Mouse (Mus musculus): ENCODE data around the gene D8Ertd738e. TPM values are rescaled to one million over a fixed set of nuclear protein-coding genes. Genes with fewer than 3 reads are reported as not detected.

The D8Ertd738e gene
- polyA plus RNA-seq, 1 experiment, result 62.9 TPM

- Histone ChIP-seq H3K36me3 (ENCODE audit: control insufficient read depth) (peaks cover 9% of the 10 kb centered on the region), H3K4me1 (ENCODE audit: control insufficient read depth) (peaks cover 30% of the 10 kb centered on the region), H3K27me3 (ENCODE audit: control insufficient read depth) (peaks cover 26% of the 10 kb centered on the region), H3K9me3 (ENCODE audit: control insufficient read depth, low read length) (no peaks in the 10 kb centered on the region), H3K4me3 (replicated peaks) (no peak overlapping the region)
- TF ChIP-seq GATA1 (IDR thresholded peaks at IDR 0.05; ENCODE audit: low read length), result no peak
- no peak for TF ChIP-seq TAL1 (IDR thresholded peaks at IDR 0.05; ENCODE audit: low read length)
Measured at GRCm38 (mm10) chr8:84206666-84207065, 42.9 kb downstream of the D8Ertd738e start.

- Histone ChIP-seq H3K4me1 (ENCODE audit: control insufficient read depth) (peaks cover 46% of the 10 kb centered on the region), H3K27me3 (ENCODE audit: control insufficient read depth) (peaks cover 42% of the 10 kb centered on the region), H3K4me3 (replicated peaks) (no peak overlapping the region), H3K36me3 (ENCODE audit: control insufficient read depth) (peaks cover 3% of the 10 kb centered on the region; the same call in 1 of the 2 replicates), H3K9me3 (ENCODE audit: control insufficient read depth, low read length) (no peaks in the 10 kb centered on the region)
- TF ChIP-seq TAL1 (IDR thresholded peaks at IDR 0.05; ENCODE audit: low read length) (no peak), GATA1 (IDR thresholded peaks at IDR 0.05; ENCODE audit: low read length) (no peak)
Measured at GRCm38 (mm10) chr8:84205073-84205472, 44.4 kb downstream of the D8Ertd738e start.

- Histone ChIP-seq H3K27me3 (ENCODE audit: control insufficient read depth) (peaks cover 48% of the 10 kb centered on the region), H3K4me3 (replicated peaks) (peak overlapping the region; percentile 44), H3K4me1 (ENCODE audit: control insufficient read depth) (peaks cover 54% of the 10 kb centered on the region), H3K9me3 (ENCODE audit: control insufficient read depth, low read length) (no peaks in the 10 kb centered on the region), H3K36me3 (ENCODE audit: control insufficient read depth) (peaks cover 3% of the 10 kb centered on the region; the same call in 1 of the 2 replicates)
- TF ChIP-seq TAL1 (IDR thresholded peaks at IDR 0.05; ENCODE audit: low read length) (no peak), GATA1 (IDR thresholded peaks at IDR 0.05; ENCODE audit: low read length) (no peak)
Measured at GRCm38 (mm10) chr8:84203975-84204772, 45.3 kb downstream of the D8Ertd738e start.

GRCm38 (mm10) chr8:84202938-84203917, 46.3 kb downstream of the D8Ertd738e start:
- no peak for TF ChIP-seq TAL1 (IDR thresholded peaks at IDR 0.05; ENCODE audit: low read length)
- no peak for TF ChIP-seq GATA1 (IDR thresholded peaks at IDR 0.05; ENCODE audit: low read length)
- Histone ChIP-seq H3K4me1 (ENCODE audit: control insufficient read depth) (peaks cover 62% of the 10 kb centered on the region), H3K9me3 (ENCODE audit: control insufficient read depth, low read length) (no peaks in the 10 kb centered on the region), H3K36me3 (ENCODE audit: control insufficient read depth) (no peaks in the 10 kb centered on the region; the same call in 1 of the 2 replicates), H3K27me3 (ENCODE audit: control insufficient read depth) (peaks cover 52% of the 10 kb centered on the region), H3K4me3 (replicated peaks) (peak overlapping the region; percentile 44)

- Histone ChIP-seq H3K4me1 (ENCODE audit: control insufficient read depth) (peaks cover 67% of the 10 kb centered on the region), H3K36me3 (ENCODE audit: control insufficient read depth) (no peaks in the 10 kb centered on the region; the same call in 1 of the 2 replicates), H3K9me3 (ENCODE audit: control insufficient read depth, low read length) (no peaks in the 10 kb centered on the region), H3K27me3 (ENCODE audit: control insufficient read depth) (peaks cover 60% of the 10 kb centered on the region), H3K4me3 (replicated peaks) (peak overlapping the region; percentile 28)
- no peak for TF ChIP-seq GATA1 (IDR thresholded peaks at IDR 0.05; ENCODE audit: low read length)
- no peak for TF ChIP-seq TAL1 (IDR thresholded peaks at IDR 0.05; ENCODE audit: low read length)
Measured at GRCm38 (mm10) chr8:84202466-84202865, 47.1 kb downstream of the D8Ertd738e start.

- peaks cover 64% of the 10 kb centered on the region for H3K27me3 ChIP-seq (ENCODE audit: control insufficient read depth)
Measured at GRCm38 (mm10) chr8:84201545-84202245, 47.8 kb downstream of the D8Ertd738e start.

GRCm38 (mm10) chr8:84200652-84201544, 48.6 kb downstream of the D8Ertd738e start:
- peak overlapping the region; percentile 61 for H3K4me3 ChIP-seq (replicated peaks)
- peaks cover 64% of the 10 kb centered on the region for H3K27me3 ChIP-seq (ENCODE audit: control insufficient read depth)
- no peaks in the 10 kb centered on the region for H3K9me3 ChIP-seq (ENCODE audit: control insufficient read depth, low read length)
- no peaks in the 10 kb centered on the region; the same call in 1 of the 2 replicates for H3K36me3 ChIP-seq (ENCODE audit: control insufficient read depth)
- TF ChIP-seq TAL1 (IDR thresholded peaks at IDR 0.05; ENCODE audit: low read length) (no peak), GATA1 (IDR thresholded peaks at IDR 0.05; ENCODE audit: low read length) (no peak)
- H3K4me1 ChIP-seq (ENCODE audit: control insufficient read depth), result peaks cover 71% of the 10 kb centered on the region

More at GRCm38 (mm10) chr8:84201545-84202245, 47.8 kb downstream of the D8Ertd738e start:
- Histone ChIP-seq H3K4me3 (replicated peaks) (peak overlapping the region; percentile 61), H3K9me3 (ENCODE audit: control insufficient read depth, low read length) (no peaks in the 10 kb centered on the region), H3K36me3 (ENCODE audit: control insufficient read depth) (no peaks in the 10 kb centered on the region; the same call in 1 of the 2 replicates), H3K4me1 (ENCODE audit: control insufficient read depth) (peaks cover 71% of the 10 kb centered on the region)
- TF ChIP-seq TAL1 (IDR thresholded peaks at IDR 0.05; ENCODE audit: low read length), result no peak
- TF ChIP-seq GATA1 (IDR thresholded peaks at IDR 0.05; ENCODE audit: low read length), result no peak
